Mouse (Mus musculus): ENCODE results near the gene Trim62. TPM values are rescaled to one million over a fixed set of nuclear protein-coding genes. Genes with fewer than 3 reads are reported as not detected.

The Trim62 gene
- polyA plus RNA-seq, 1 experiment from 2014 or later: 2.8 TPM

GRCm38 (mm10) chr4:128942346-128942745 is 59.0 kb downstream of the Trim62 start:
- Histone ChIP-seq H3K4me2 (no peak overlapping the region), H3K9ac (no peak overlapping the region), H3K27me3 (replicated peaks) (no peaks in the 10 kb centered on the region), H3K9me3 (peaks cover 8% of the 10 kb centered on the region; the same call in 1 of the 2 replicates), H3K27ac (replicated peaks) (no peak overlapping the region), H3K4me1 (peaks cover 2% of the 10 kb centered on the region), H3K36me3 (no peaks in the 10 kb centered on the region), H3K4me3 (no peak overlapping the region)
- no peak for ATAC-seq (ENCODE audit: extremely low read depth, insufficient number of reproducible peaks, low FRiP score, low TSS enrichment)
- WGBS: 44% methylated on average over 3 of the region's 3 CpGs

GRCm38 (mm10) chr4:128946736-128947135 is 63.4 kb downstream of the Trim62 start:
- Histone ChIP-seq H3K27ac (replicated peaks) (no peak overlapping the region), H3K27me3 (replicated peaks) (peaks cover 15% of the 10 kb centered on the region), H3K9me3 (peaks cover 7% of the 10 kb centered on the region; the same call in 1 of the 2 replicates), H3K4me1 (peaks cover 6% of the 10 kb centered on the region), H3K9ac (no peak overlapping the region), H3K4me3 (no peak overlapping the region), H3K36me3 (no peaks in the 10 kb centered on the region), H3K4me2 (no peak overlapping the region)
- no peak for ATAC-seq (ENCODE audit: extremely low read depth, insufficient number of reproducible peaks, low FRiP score, low TSS enrichment)
- 75% methylated on average over 9 of the region's 9 CpGs for WGBS

- H3K9me3 ChIP-seq: no peaks in the 10 kb centered on the region
- no peaks in the 10 kb centered on the region for H3K36me3 ChIP-seq
- no peak for ATAC-seq (ENCODE audit: extremely low read depth, insufficient number of reproducible peaks, low FRiP score, low TSS enrichment)
- 16% methylated on average over 18 of the region's 18 CpGs for WGBS
- H3K27me3 ChIP-seq (replicated peaks): peaks cover 18% of the 10 kb centered on the region
- H3K27ac ChIP-seq (replicated peaks): no peak overlapping the region
- no peak overlapping the region for H3K9ac ChIP-seq
- peaks cover 6% of the 10 kb centered on the region for H3K4me1 ChIP-seq
- peak overlapping the region; percentile 40 for H3K4me2 ChIP-seq
- H3K4me3 ChIP-seq: no peak overlapping the region
Measured at GRCm38 (mm10) chr4:128947326-128947933, 64.0 kb downstream of the Trim62 start.

GRCm38 (mm10) chr4:128948137-128948674 is 64.8 kb downstream of the Trim62 start:
- peaks cover 6% of the 10 kb centered on the region for H3K4me1 ChIP-seq
- no peaks in the 10 kb centered on the region for H3K36me3 ChIP-seq
- ATAC-seq (ENCODE audit: extremely low read depth, insufficient number of reproducible peaks, low FRiP score, low TSS enrichment): no peak
- H3K4me3 ChIP-seq: no peak overlapping the region
- 29% methylated on average over 6 of the region's 6 CpGs for WGBS
- no peak overlapping the region for H3K27ac ChIP-seq (replicated peaks)
- no peak overlapping the region for H3K9ac ChIP-seq
- no peak overlapping the region for H3K4me2 ChIP-seq
- peaks cover 18% of the 10 kb centered on the region for H3K27me3 ChIP-seq (replicated peaks)
- H3K9me3 ChIP-seq: no peaks in the 10 kb centered on the region

- H3K9me3 ChIP-seq: no peaks in the 10 kb centered on the region
- H3K36me3 ChIP-seq: no peaks in the 10 kb centered on the region
- H3K4me1 ChIP-seq: peaks cover 6% of the 10 kb centered on the region
- H3K4me2 ChIP-seq: no peak overlapping the region
- no peak for ATAC-seq (ENCODE audit: extremely low read depth, insufficient number of reproducible peaks, low FRiP score, low TSS enrichment)
- H3K9ac ChIP-seq: no peak overlapping the region
- no peak overlapping the region for H3K27ac ChIP-seq (replicated peaks)
- 36% methylated on average over 15 of the region's 15 CpGs for WGBS
- H3K4me3 ChIP-seq: no peak overlapping the region
- peaks cover 19% of the 10 kb centered on the region for H3K27me3 ChIP-seq (replicated peaks)
Measured at GRCm38 (mm10) chr4:128949470-128950005, 66.2 kb downstream of the Trim62 start.

- H3K27ac ChIP-seq (replicated peaks): no peak overlapping the region
- no peak overlapping the region for H3K9ac ChIP-seq
- H3K4me2 ChIP-seq: no peak overlapping the region
- no peak for ATAC-seq (ENCODE audit: extremely low read depth, insufficient number of reproducible peaks, low FRiP score, low TSS enrichment)
- no peaks in the 10 kb centered on the region for H3K36me3 ChIP-seq
- WGBS: 70% methylated on average over 5 of the region's 5 CpGs
- no peak overlapping the region for H3K4me3 ChIP-seq
- peaks cover 27% of the 10 kb centered on the region for H3K27me3 ChIP-seq (replicated peaks)
- no peaks in the 10 kb centered on the region for H3K9me3 ChIP-seq
- H3K4me1 ChIP-seq: peaks cover 6% of the 10 kb centered on the region
Measured at GRCm38 (mm10) chr4:128950461-128950860, 67.1 kb downstream of the Trim62 start.

GRCm38 (mm10) chr4:128953851-128954250 is 70.5 kb downstream of the Trim62 start:
- Histone ChIP-seq H3K4me1 (peaks cover 20% of the 10 kb centered on the region), H3K4me2 (no peak overlapping the region), H3K27ac (replicated peaks) (no peak overlapping the region), H3K27me3 (replicated peaks) (peaks cover 35% of the 10 kb centered on the region), H3K9ac (no peak overlapping the region), H3K9me3 (no peaks in the 10 kb centered on the region), H3K4me3 (no peak overlapping the region), H3K36me3 (no peaks in the 10 kb centered on the region)
- WGBS: 73% methylated on average over 5 of the region's 5 CpGs
- no peak for ATAC-seq (ENCODE audit: extremely low read depth, insufficient number of reproducible peaks, low FRiP score, low TSS enrichment)

- Histone ChIP-seq H3K9me3 (no peaks in the 10 kb centered on the region), H3K27me3 (replicated peaks) (peaks cover 40% of the 10 kb centered on the region), H3K36me3 (no peaks in the 10 kb centered on the region), H3K4me2 (peak overlapping the region; percentile 41), H3K4me1 (peaks cover 33% of the 10 kb centered on the region), H3K27ac (replicated peaks) (peak overlapping the region; percentile 83), H3K9ac (no peak overlapping the region; the same call in 1 of the 2 replicates), H3K4me3 (no peak overlapping the region)
- peak; percentile 20; the same call in 1 of the 2 replicates for ATAC-seq (ENCODE audit: extremely low read depth, insufficient number of reproducible peaks, low FRiP score, low TSS enrichment)
- 32% methylated on average over 11 of the region's 11 CpGs for WGBS
Measured at GRCm38 (mm10) chr4:128957155-128957911, 74.0 kb downstream of the Trim62 start.

- Histone ChIP-seq H3K36me3 (no peaks in the 10 kb centered on the region), H3K4me2 (0 out of 2 replicates have a peak overlapping the region, but pooled peaks have one; percentile 41), H3K9me3 (no peaks in the 10 kb centered on the region), H3K27ac (replicated peaks) (peak overlapping the region; percentile 83), H3K4me3 (no peak overlapping the region), H3K9ac (peak overlapping the region; percentile 37), H3K4me1 (peaks cover 38% of the 10 kb centered on the region), H3K27me3 (replicated peaks) (peaks cover 44% of the 10 kb centered on the region)
- 71% methylated on average over 11 of the region's 11 CpGs for WGBS
- ATAC-seq (ENCODE audit: extremely low read depth, insufficient number of reproducible peaks, low FRiP score, low TSS enrichment): no peak
Measured at GRCm38 (mm10) chr4:128958156-128958555, 74.8 kb downstream of the Trim62 start.

GRCm38 (mm10) chr4:128958849-128959248 is 75.5 kb downstream of the Trim62 start:
- no peak overlapping the region for H3K4me3 ChIP-seq
- 67% methylated on average over 8 of the region's 8 CpGs for WGBS
- H3K27me3 ChIP-seq (replicated peaks): peaks cover 50% of the 10 kb centered on the region
- no peaks in the 10 kb centered on the region for H3K9me3 ChIP-seq
- ATAC-seq (ENCODE audit: extremely low read depth, insufficient number of reproducible peaks, low FRiP score, low TSS enrichment): no peak
- peaks cover 40% of the 10 kb centered on the region for H3K4me1 ChIP-seq
- H3K36me3 ChIP-seq: no peaks in the 10 kb centered on the region
- no peak overlapping the region for H3K4me2 ChIP-seq
- H3K9ac ChIP-seq: no peak overlapping the region
- no peak overlapping the region for H3K27ac ChIP-seq (replicated peaks)

GRCm38 (mm10) chr4:128959676-128960075 is 76.3 kb downstream of the Trim62 start:
- no peak overlapping the region for H3K4me3 ChIP-seq
- no peak overlapping the region for H3K27ac ChIP-seq (replicated peaks)
- peaks cover 40% of the 10 kb centered on the region for H3K4me1 ChIP-seq
- H3K27me3 ChIP-seq (replicated peaks): peaks cover 57% of the 10 kb centered on the region
- 73% methylated on average over 17 of the region's 17 CpGs for WGBS
- H3K9me3 ChIP-seq: no peaks in the 10 kb centered on the region
- H3K4me2 ChIP-seq: no peak overlapping the region
- no peak overlapping the region for H3K9ac ChIP-seq
- H3K36me3 ChIP-seq: no peaks in the 10 kb centered on the region
- no peak for ATAC-seq (ENCODE audit: extremely low read depth, insufficient number of reproducible peaks, low FRiP score, low TSS enrichment)
